Mouse (Mus musculus) liver, adult 2 months (tissue): ENCODE measurements around the gene Irak3.

ENCODE experiments used
- CTCF ChIP-seq: fragments of 200-500 bp; IDR thresholded peaks from 2 replicates; pipeline ENCODE4 v1.5.1; 2011; ENCODE audit warnings: low read depth, low read length, control low read depth
- POLR2A ChIP-seq: fragments of 200-500 bp; IDR thresholded peaks from 2 replicates; pipeline ENCODE4 v1.6.1; 2011; ENCODE audit warnings: low read length, control low read depth; ENCODE audit not compliant: insufficient read depth; ENCODE audit errors: extremely low read depth

DNA sequence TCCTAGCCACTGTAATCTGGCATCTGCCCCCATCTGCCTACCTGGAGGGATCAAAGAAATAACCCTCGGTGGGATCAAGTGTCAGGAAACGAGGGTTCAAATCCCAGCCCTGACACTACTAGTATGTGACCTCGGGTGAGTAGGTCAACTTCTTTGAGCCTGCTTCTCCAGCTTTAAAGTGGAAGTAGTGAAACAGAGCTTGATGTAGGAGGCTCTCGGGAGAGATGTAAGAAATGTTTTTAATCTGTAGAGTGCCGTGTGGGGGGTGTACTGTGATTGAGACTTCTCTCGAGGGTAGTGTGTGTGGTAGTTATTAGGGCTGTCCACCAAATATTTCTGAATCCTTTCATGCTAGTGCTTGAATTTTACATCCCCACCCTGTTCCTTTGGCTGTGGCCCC is 40.5 kb upstream of the Irak3 start:
- TF ChIP-seq CTCF: no peak
- no peak for TF ChIP-seq POLR2A
